Mouse (Mus musculus) MN1 (cell line): ENCODE data around the gene Nup160.

Experiments used
- DNase-seq: peaks from one replicate; pipeline ENCODE4 v3.0.0-alpha.2; 2016; ENCODE audit warnings: low spot score

Nup160 gene

GRCm38 (mm10) chr2:90745053-90745678, 68.2 kb downstream of the Nup160 start, which contains the start of gene Fnbp4:
Fnbp4 (plus strand) TSS chr2:90745370.
- DNase-seq: peak; percentile 99

GRCm38 (mm10) chr2:90745740-90746537, 68.9 kb downstream of the Nup160 start:
- DNase-seq: peak; percentile 38

- no peak for DNase-seq
Observed at GRCm38 (mm10) chr2:90746538-90746865, 69.5 kb downstream of the Nup160 start.

GRCm38 (mm10) chr2:90747131-90747530, 70.1 kb downstream of the Nup160 start:
- no peak for DNase-seq

- no peak for DNase-seq
Observed at GRCm38 (mm10) chr2:90749676-90750459, 72.9 kb downstream of the Nup160 start.

- DNase-seq: no peak
Observed at GRCm38 (mm10) chr2:90753565-90753964, 76.5 kb downstream of the Nup160 start.

- no peak for DNase-seq
Observed at GRCm38 (mm10) chr2:90754188-90754587, 77.2 kb downstream of the Nup160 start.

- DNase-seq: no peak
Observed at GRCm38 (mm10) chr2:90765123-90765522, 88.1 kb downstream of the Nup160 start.

- DNase-seq: no peak
Observed at GRCm38 (mm10) chr2:90781323-90781722, 104.3 kb downstream of the Nup160 start.

- no peak for DNase-seq
Observed at GRCm38 (mm10) chr2:90781938-90782337, 104.9 kb downstream of the Nup160 start.

GRCm38 (mm10) chr2:90782458-90782857, 105.4 kb downstream of the Nup160 start, which contains the start of gene Agbl2:
Agbl2 (plus strand) TSS chr2:90782727.
- no peak for DNase-seq

GRCm38 (mm10) chr2:90782901-90783486, 106.0 kb downstream of the Nup160 start:
- DNase-seq: no peak
